Mouse (Mus musculus) right cerebral cortex, postnatal 4 days (tissue): ENCODE results near the gene Btbd35f18.
"Not testable (repeated sequence)": the region's sequence is repeated elsewhere in the genome, so short reads cannot be mapped to it uniquely, and the experiment has no call there.

Source experiments
- DNase-seq: peaks from one replicate; pipeline ENCODE4 v3.0.0-alpha.2; 2022

Btbd35f18 gene

GRCm38 (mm10) chrX:3699933-3700332 is at the start of gene Btbd35f18:
Gene Btbd35f18, plus strand, starts transcription at chrX:3700233.
- DNase-seq: not testable (repeated sequence)
